Mouse (Mus musculus) hindbrain, embryonic 13.5 days (tissue): ENCODE results near the gene Slc35c2. TPM values are rescaled to one million over a fixed set of nuclear protein-coding genes. Genes with fewer than 3 reads are reported as not detected.

Experiments used
- ATAC-seq: fragments of 200-750 bp; cut with Nextera tagmentation; 2 replicates; pipeline ENCODE4 v1.8.0; 2017; ENCODE audit warnings: moderate TSS enrichment; ENCODE audit not compliant: low FRiP score
- H3K27ac ChIP-seq: fragments of 300-500 bp; sonication (generic); 2 replicates; pipeline ENCODE4 v1.5.1; 2015; ENCODE audit warnings: inconsistent platforms, mild to moderate bottlenecking, moderate library complexity
- H3K27me3 ChIP-seq: fragments of 300-500 bp; sonication (generic); 2 replicates; pipeline ENCODE4 v1.6.1; 2015; ENCODE audit warnings: mild to moderate bottlenecking, inconsistent platforms
- H3K36me3 ChIP-seq: fragments of 300-500 bp; sonication (generic); 2 replicates; pipeline ENCODE4 v1.6.1; 2015; ENCODE audit warnings: mild to moderate bottlenecking, inconsistent platforms
- H3K4me1 ChIP-seq: fragments of 300-500 bp; sonication (generic); replicated peaks from 2 replicates; pipeline ENCODE4 v1.6.1; 2015; ENCODE audit warnings: inconsistent platforms
- H3K4me2 ChIP-seq: fragments of 300-500 bp; sonication (generic); 2 replicates; pipeline ENCODE4 v1.6.1; 2015; ENCODE audit warnings: inconsistent platforms, mild to moderate bottlenecking, moderate library complexity
- H3K4me3 ChIP-seq: fragments of 300-500 bp; sonication (generic); 2 replicates; pipeline ENCODE4 v1.5.1; 2015; ENCODE audit warnings: mild to moderate bottlenecking, inconsistent platforms
- H3K9ac ChIP-seq: fragments of 300-500 bp; sonication (generic); 2 replicates; pipeline ENCODE4 v1.6.1; 2015; ENCODE audit warnings: mild to moderate bottlenecking, inconsistent platforms
- H3K9me3 ChIP-seq: fragments of 300-500 bp; sonication (generic); 2 replicates; pipeline ENCODE4 v1.6.1; 2016; ENCODE audit warnings: inconsistent platforms
- WGBS: fragments of 180-500 bp; shearing (Covaris S2); methylation state at CpG from one replicate; pipeline ENCODE4 v1.1.7; 2015; 5-methylcytosine and 5-hydroxymethylcytosine counted together
- polyA plus RNA-seq: library from polyadenylated mRNA; unstranded; fragments of >200 nt; fragmentation: Nextera tagmentation; extraction: Ambion mirVana; gene quantifications from 2 replicates; pipeline ENCODE4 v1.2.1, GENCODE M21; 2015

Gene Slc35c2
- polyA plus RNA-seq: 61.5 and 68.1 TPM in 2 replicates

DNA sequence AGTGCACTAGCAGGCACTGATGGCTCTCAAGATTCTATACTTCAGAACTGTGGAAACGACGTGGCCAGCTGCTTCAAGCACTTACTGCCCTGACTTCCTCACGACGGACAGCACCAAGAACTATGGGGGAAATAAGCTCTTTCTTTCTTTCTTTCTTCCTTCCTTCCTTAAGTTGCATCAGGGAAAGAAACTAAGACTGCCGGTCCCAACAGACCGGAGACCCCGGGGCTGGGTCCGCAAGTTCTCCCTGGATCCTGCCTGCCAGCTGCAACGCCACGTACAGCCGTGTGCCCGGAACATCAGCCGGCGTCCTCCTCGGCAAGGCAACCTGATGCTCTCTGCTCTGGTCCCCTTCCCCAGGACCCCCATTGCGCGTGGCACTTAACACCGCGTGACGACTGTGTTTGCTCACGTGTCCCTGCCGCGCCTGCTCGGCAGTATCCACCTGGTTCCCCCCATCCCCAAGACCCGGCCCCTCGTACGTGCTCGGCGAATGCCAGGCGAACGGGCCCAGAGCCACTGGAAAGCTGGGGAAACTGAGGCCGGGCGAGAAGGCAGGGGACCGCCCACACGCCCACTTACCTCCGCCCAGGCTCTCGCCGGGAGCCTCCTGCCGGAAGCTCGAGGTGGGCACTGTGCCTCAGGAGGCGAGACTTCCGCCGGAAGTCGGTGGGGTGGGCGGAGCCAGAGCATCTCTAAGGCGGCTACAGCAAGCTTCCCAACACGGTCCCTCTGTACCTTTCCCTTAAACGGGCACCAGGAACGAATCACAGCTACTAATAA is at the start of gene Slc35c2:
TSS of gene Slc35c2 (minus strand) at position 668 of the 783 bp plus-strand sequence.
- peaks cover 39% of the 10 kb centered on the region for H3K36me3 ChIP-seq
- WGBS: 1% methylated on average over 49 of the region's 49 CpGs
- H3K4me1 ChIP-seq: peaks cover 41% of the 10 kb centered on the region
- H3K27me3 ChIP-seq: no peaks in the 10 kb centered on the region
- peak within 1 kb of the TSS; percentile 81 for H3K9ac ChIP-seq
- peak within 1 kb of the TSS; percentile 71 for H3K4me3 ChIP-seq
- peak within 1 kb of the TSS; percentile 90 for H3K4me2 ChIP-seq
- peak; percentile 94 for ATAC-seq
- H3K9me3 ChIP-seq: no peaks in the 10 kb centered on the region
- H3K27ac ChIP-seq: peak within 1 kb of the TSS; percentile 86

DNA sequence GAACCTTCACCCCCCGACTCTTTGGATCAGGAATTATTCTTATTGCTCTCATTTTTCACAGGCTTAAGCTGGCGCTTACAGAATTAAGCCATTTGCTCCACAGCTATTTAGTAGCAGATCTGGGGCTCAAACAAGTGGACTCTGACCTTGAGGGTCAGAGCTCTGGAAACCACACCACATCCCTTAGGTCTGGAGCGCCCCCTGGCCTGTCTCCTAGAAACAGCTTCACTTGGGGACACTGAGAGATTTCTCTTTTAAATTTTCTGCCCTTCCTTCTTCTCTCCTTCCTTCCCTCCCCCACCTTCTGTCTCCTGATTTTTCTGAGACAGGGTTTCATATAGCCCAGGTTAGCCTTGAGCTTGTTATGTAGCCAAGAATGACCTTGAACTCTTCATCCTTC is 49.5 kb upstream of the Slc35c2 start:
- 24% methylated on average over 3 of the region's 3 CpGs for WGBS
- no peaks in the 10 kb centered on the region for H3K4me1 ChIP-seq
- no peaks in the 10 kb centered on the region for H3K36me3 ChIP-seq
- H3K4me3 ChIP-seq: no peak overlapping the region
- ATAC-seq: no peak
- peaks cover 20% of the 10 kb centered on the region; the same call in 1 of the 2 replicates for H3K27me3 ChIP-seq
- no peak overlapping the region for H3K27ac ChIP-seq
- no peaks in the 10 kb centered on the region for H3K9me3 ChIP-seq
- H3K4me2 ChIP-seq: no peak overlapping the region
- no peak overlapping the region for H3K9ac ChIP-seq

DNA sequence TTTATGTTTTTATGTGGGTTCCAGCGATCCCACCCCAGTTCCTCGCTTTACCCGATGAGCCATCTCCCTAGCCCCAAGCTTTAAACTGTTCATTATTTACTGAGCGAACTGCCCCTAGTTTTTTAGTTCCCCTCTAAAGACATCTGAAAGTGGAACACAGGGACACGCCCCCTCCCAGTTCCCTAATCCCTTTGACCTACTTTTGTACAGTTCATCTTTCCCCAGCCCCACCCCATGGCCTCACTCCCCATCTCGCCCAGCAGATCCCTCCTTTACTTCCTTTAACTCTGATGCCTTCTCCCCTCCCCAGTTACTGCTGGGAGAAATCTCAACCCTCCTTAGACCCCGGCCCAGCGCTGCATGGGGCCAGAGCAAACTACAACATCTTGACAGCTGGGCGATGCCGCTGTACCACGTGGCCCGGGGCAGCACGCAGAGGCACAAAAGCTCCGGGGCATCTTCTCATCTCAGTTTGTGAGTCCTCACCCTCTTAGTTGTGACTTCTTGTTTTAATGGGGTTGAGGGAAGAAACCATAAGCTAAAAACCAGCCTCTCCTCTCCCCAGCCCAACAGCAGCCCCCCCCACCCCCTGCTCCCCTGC is 45.0 kb upstream of the Slc35c2 start:
- no peak for ATAC-seq
- Histone ChIP-seq H3K27ac (no peak overlapping the region), H3K27me3 (peaks cover 19% of the 10 kb centered on the region), H3K4me3 (no peak overlapping the region), H3K4me2 (no peak overlapping the region), H3K36me3 (no peaks in the 10 kb centered on the region), H3K9me3 (no peaks in the 10 kb centered on the region), H3K9ac (no peak overlapping the region), H3K4me1 (peaks cover 7% of the 10 kb centered on the region)
- 43% methylated on average over 14 of the region's 14 CpGs for WGBS

DNA sequence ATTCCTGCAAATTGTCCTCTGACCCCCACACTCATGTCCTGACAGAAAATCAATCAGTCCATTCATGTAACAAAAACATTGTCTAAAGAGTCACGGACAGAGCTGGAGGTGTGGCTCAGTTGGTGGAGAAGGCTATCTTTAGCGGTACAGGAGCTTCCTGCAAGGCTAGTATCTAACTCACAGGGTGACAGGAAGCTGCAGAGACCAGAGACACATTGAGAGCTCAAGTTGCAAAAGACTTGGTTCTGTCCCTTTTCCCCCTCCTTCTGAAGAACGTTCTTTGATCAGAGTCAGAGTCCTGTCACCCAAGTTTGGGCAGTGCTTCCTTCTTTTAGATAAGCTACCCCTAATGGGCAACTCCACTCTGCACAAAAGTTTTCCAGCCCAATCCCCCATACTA is 42.0 kb upstream of the Slc35c2 start:
- H3K9ac ChIP-seq: no peak overlapping the region
- WGBS: 45% methylated on average over 3 of the region's 3 CpGs
- no peak overlapping the region for H3K4me3 ChIP-seq
- H3K27me3 ChIP-seq: peaks cover 19% of the 10 kb centered on the region
- no peak for ATAC-seq
- no peak overlapping the region for H3K4me2 ChIP-seq
- peaks cover 28% of the 10 kb centered on the region for H3K4me1 ChIP-seq
- no peak overlapping the region for H3K27ac ChIP-seq
- H3K36me3 ChIP-seq: no peaks in the 10 kb centered on the region
- no peaks in the 10 kb centered on the region for H3K9me3 ChIP-seq

DNA sequence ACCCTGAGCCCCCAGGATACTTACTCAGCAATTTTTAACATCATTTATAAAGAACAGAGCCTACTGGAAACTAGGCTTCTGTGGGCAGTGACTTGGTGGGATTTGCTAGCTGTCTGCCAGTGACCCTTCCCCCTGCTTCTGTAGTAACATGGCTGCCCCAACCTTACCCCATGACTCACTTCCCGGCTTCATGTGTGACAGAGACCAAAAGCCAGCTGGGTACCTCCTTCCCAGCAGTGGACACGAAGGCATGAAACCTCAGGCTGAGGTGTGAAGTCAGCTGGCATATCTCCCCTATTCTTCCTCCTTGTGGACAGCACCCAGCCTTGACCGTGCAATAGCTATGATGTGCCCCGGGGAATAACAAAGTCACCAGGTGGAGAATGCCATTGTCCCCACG is 41.1 kb upstream of the Slc35c2 start:
- Histone ChIP-seq H3K4me3 (no peak overlapping the region), H3K4me1 (peaks cover 37% of the 10 kb centered on the region), H3K9ac (no peak overlapping the region), H3K27ac (no peak overlapping the region), H3K9me3 (no peaks in the 10 kb centered on the region), H3K36me3 (no peaks in the 10 kb centered on the region), H3K4me2 (no peak overlapping the region), H3K27me3 (peaks cover 19% of the 10 kb centered on the region)
- WGBS: 75% methylated on average over 5 of the region's 5 CpGs
- no peak for ATAC-seq

DNA sequence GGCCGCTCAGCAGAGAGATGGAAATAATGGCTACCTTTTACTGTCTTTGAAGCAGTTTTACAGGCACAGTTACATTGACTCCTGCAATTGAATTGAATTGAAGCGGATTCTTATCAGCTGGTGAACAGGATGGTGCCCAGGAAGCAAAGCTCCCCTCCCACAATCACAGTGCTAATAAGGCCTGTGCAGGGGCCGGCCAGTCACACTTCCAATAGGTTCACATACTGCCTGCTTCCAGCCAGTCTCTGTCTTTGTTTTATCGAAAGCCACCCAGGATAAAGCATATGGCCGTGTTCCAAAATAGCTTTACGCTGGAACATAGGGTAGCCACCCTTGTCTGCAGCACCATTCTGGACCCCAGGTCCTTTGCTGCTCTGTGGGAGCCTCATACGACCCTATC is 39.7 kb upstream of the Slc35c2 start:
- Histone ChIP-seq H3K4me3 (peak overlapping the region; percentile 97), H3K9ac (peak overlapping the region; percentile 97), H3K4me2 (peak overlapping the region; percentile 97), H3K27me3 (peaks cover 13% of the 10 kb centered on the region), H3K4me1 (peaks cover 51% of the 10 kb centered on the region), H3K9me3 (no peaks in the 10 kb centered on the region), H3K36me3 (no peaks in the 10 kb centered on the region), H3K27ac (peak overlapping the region; percentile 96)
- 36% methylated on average over 7 of the region's 7 CpGs for WGBS
- no peak for ATAC-seq

DNA sequence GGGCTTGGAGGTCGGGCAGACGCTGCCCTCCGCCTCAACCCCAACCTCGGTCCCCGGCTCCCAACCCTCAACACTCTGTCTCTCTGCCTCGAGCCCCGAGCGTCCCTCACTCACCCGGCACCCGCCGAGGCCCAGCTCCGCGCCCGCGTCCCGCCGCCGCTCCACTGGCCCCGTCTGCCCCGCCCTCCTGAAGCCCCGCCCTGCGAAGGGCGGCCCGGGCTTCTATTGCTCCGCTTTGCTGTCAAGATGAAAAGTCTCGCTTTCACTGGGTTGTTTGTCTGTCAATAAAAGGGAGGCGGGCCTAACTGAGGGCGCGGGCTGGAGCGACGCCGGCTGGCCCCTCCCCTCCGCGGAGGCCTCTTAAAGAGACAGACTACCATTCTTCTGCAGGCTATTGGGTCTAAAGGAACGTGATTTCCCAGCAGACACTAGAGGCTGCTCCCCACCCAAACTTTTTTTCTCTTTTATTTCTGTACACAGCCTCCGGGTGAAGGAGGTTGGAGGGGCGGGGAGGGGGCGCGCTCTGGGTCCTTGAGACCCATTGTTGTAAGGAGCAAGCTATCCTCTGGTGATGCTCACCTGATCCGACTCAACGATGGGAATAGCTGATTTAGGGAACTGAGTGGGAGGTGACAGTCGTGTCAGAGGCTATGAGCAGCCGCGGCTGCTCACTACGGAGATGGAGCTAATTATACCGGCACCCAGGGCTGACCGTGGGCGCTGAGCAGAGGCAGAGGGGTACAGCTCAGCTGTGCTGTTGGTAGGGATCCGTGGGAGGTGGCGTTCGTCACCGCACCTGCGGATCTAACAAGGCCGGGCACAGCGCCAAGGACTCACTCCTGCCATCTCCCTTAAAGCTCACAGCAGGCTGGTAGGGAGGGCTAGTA is 38.9 kb upstream of the Slc35c2 start, which contains the start of gene Elmo2:
TSS of gene Elmo2 (minus strand) at position 176 of the 887 bp plus-strand sequence.
- H3K27ac ChIP-seq: peak within 1 kb of the TSS; percentile 96
- ATAC-seq: peak; percentile 98
- H3K9ac ChIP-seq: peak within 1 kb of the TSS; percentile 97
- WGBS: under 1% methylated on average over 53 of the region's 55 CpGs
- peaks cover 59% of the 10 kb centered on the region for H3K4me1 ChIP-seq
- peak within 1 kb of the TSS; percentile 97 for H3K4me3 ChIP-seq
- H3K4me2 ChIP-seq: peak within 1 kb of the TSS; percentile 97
- H3K27me3 ChIP-seq: peaks cover 13% of the 10 kb centered on the region
- H3K36me3 ChIP-seq: no peaks in the 10 kb centered on the region
- no peaks in the 10 kb centered on the region for H3K9me3 ChIP-seq

DNA sequence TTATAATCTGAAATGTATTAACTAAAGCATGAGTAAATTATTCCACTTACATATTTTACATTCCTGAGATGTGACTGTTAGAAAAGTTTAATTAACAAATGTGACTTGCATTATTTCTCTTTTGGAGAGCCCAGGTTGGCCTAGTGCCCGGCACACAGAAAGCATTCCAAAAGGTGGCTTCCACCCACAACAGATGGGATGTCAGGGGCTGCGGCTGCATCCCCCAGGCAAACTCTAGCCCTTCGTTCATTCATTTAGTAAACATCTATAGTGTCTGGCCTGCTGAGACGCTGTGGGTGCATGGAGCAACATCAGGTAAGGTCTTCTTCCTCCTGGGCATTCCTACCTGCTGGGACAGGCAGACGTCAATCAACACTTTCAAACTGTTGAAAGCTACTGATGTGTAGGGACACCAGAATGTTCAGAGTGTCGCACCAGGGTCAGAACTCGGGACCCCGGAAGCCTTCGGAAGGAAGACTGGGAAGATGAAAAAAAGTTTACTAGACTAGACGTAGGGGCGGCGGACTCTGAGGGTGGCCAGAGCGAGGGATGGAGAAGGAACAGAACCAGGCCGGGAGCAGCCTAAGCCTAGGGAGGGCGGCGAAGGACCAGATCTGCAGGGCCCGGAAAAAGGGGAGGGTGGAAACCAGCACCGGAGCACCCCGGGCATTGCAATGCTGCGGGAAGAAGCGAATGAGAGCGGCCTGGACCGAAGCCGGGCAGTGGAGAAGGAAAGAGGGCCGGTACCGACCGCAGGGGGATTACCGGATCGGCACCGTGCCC is 38.0 kb upstream of the Slc35c2 start:
- under 1% methylated on average over 29 of the region's 30 CpGs for WGBS
- peak overlapping the region; percentile 97 for H3K9ac ChIP-seq
- peaks cover 13% of the 10 kb centered on the region for H3K27me3 ChIP-seq
- peak overlapping the region; percentile 97 for H3K4me3 ChIP-seq
- no peaks in the 10 kb centered on the region for H3K9me3 ChIP-seq
- no peaks in the 10 kb centered on the region for H3K36me3 ChIP-seq
- peaks cover 68% of the 10 kb centered on the region for H3K4me1 ChIP-seq
- ATAC-seq: peak; percentile 38
- H3K27ac ChIP-seq: peak overlapping the region; percentile 81
- H3K4me2 ChIP-seq: peak overlapping the region; percentile 97

DNA sequence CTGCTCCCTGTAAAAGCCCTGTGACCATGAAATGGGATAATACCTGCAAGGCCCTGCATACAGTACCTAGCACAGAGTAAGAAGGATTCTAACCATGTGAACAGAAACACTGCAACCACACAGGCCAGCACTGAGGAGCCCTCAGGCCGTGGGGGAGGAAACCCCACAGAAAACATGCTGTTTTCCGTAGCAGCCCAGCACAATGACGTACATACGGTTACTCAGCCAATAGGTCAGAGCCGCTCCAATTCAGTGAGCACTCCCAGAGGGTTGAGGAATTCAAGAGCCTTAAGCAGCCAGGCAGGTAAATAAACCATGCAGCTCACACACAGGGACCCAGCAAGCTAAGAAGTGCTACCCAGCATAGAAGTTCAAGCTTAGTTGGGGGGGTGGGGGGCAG is 36.3 kb upstream of the Slc35c2 start:
- no peak for ATAC-seq
- H3K27ac ChIP-seq: no peak overlapping the region; the same call in 1 of the 2 replicates
- peak overlapping the region; percentile 97 for H3K9ac ChIP-seq
- H3K4me1 ChIP-seq: peaks cover 78% of the 10 kb centered on the region
- no peaks in the 10 kb centered on the region for H3K9me3 ChIP-seq
- peaks cover 4% of the 10 kb centered on the region; the same call in 1 of the 2 replicates for H3K27me3 ChIP-seq
- 49% methylated on average over 5 of the region's 5 CpGs for WGBS
- no peaks in the 10 kb centered on the region for H3K36me3 ChIP-seq
- peak overlapping the region; percentile 97 for H3K4me2 ChIP-seq
- H3K4me3 ChIP-seq: no peak overlapping the region; the same call in 1 of the 2 replicates

DNA sequence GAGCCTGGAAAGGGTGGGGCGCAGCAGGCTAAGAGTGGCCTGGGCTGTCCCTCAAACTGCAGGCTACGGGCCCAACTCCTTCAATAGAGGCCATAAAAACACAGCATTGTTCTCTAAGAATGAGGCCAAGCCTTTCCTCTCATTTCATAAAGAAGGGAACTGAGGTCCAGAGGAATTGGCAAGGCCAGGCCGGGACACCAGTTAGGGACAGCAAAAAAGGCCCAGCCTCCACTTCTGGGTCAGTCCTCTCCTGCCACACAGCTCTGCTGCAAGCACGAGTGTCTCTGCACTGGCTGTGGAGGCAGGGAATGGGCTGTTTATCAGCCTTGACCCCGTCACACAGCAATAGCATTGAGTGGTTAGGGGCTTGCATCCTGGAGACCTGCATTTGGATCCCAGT is 35.8 kb upstream of the Slc35c2 start:
- no peaks in the 10 kb centered on the region for H3K36me3 ChIP-seq
- WGBS: 62% methylated on average over 5 of the region's 5 CpGs
- H3K9me3 ChIP-seq: no peaks in the 10 kb centered on the region
- peak overlapping the region; percentile 97; the same call in 1 of the 2 replicates for H3K9ac ChIP-seq
- H3K27ac ChIP-seq: no peak overlapping the region; the same call in 1 of the 2 replicates
- no peak overlapping the region for H3K4me3 ChIP-seq
- ATAC-seq: no peak
- peaks cover 82% of the 10 kb centered on the region for H3K4me1 ChIP-seq
- no peaks in the 10 kb centered on the region; the same call in 1 of the 2 replicates for H3K27me3 ChIP-seq
- H3K4me2 ChIP-seq: peak overlapping the region; percentile 97; the same call in 1 of the 2 replicates

DNA sequence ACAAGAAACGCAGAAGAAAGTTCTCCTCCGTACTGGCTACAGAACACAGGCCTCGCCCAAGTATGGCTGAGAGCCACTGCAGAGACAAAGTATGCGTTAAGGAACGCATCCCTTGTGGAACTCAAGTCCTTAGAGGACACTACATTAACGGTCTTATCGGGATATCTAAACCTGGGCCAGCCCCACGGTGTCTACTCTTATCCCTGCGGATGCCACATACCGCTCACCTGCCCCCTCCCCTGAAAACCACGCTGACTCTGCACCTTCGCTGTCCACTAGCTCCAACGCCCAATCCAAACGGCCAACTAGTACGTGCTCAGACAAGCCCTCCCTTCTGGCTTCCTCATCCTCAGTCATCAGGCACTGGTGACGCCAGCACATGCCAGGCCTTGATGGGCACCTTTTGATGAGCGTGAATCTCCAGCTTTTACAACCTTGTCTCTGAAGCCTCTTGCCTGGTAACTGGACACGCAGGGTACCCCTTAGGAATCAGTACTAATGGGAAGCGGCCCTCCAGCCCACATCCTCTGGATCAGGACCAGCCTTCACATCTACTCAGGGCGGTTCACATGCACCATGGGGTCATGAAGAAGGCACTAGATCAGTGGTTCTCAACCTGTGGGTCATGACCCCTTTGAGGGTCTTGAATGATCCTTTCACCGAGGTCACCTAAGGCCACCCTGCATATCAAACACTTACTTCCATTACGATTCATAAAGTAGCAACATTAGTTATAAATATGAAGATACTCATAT is 34.5 kb upstream of the Slc35c2 start:
- Histone ChIP-seq H3K4me2 (no peak overlapping the region), H3K4me1 (peaks cover 84% of the 10 kb centered on the region), H3K27ac (peak overlapping the region; percentile 60; the same call in 1 of the 2 replicates), H3K4me3 (no peak overlapping the region), H3K9me3 (no peaks in the 10 kb centered on the region), H3K27me3 (no peaks in the 10 kb centered on the region), H3K36me3 (no peaks in the 10 kb centered on the region), H3K9ac (no peak overlapping the region)
- WGBS: 88% methylated on average over 22 of the region's 22 CpGs
- no peak for ATAC-seq
